Mouse (Mus musculus) embryonic fibroblast, embryonic 13.5 days (primary cell): Measurements from ENCODE around the gene Mier3.

Source experiments
- CTCF ChIP-seq: IDR thresholded peaks from 2 replicates; pipeline ENCODE4 v1.5.1; 2011; ENCODE audit warnings: mild to moderate bottlenecking, control low read depth, low read length, moderate library complexity, borderline replicate concordance; ENCODE audit not compliant: insufficient read depth
- POLR2A ChIP-seq: IDR thresholded peaks from 2 replicates; pipeline ENCODE4 v1.6.1; 2011; ENCODE audit warnings: low read depth, mild to moderate bottlenecking, control low read depth, low read length, moderate library complexity

GRCm38 (mm10) chr13:111640319-111640718, 40.5 kb upstream of the Mier3 start:
- TF ChIP-seq CTCF, result no peak
- no peak for TF ChIP-seq POLR2A
